Mouse (Mus musculus) testis, adult 2 months (tissue): Measurements from ENCODE around the gene Cux1.

Source experiments
- CTCF ChIP-seq: fragments of 200-500 bp; IDR thresholded peaks from 2 replicates; pipeline ENCODE4 v1.5.1; 2012; ENCODE audit warnings: low read depth, mild to moderate bottlenecking, inconsistent platforms, low read length, moderate library complexity; ENCODE audit not compliant: control insufficient read depth, insufficient read depth, insufficient replicate concordance
- POLR2A ChIP-seq: fragments of 200-500 bp; IDR thresholded peaks from 2 replicates; pipeline ENCODE4 v1.6.1; 2012; ENCODE audit warnings: low read depth, mild to moderate bottlenecking, inconsistent platforms, low read length, moderate library complexity; ENCODE audit not compliant: control insufficient read depth

GRCm38 (mm10) chr5:136226246-136226876 is 340.9 kb downstream of the Cux1 start:
- TF ChIP-seq CTCF (no peak), POLR2A (no peak)
